Mouse (Mus musculus) liver, postnatal 0 days (tissue): ENCODE measurements at regions not wholly inside any gene's neighbourhood (a gene's known extent, or its start where the extent isn't known, plus 50 kb on each side); places are given as distances from the start of the nearest gene placed in this dataset.

Experiments used
- ATAC-seq: fragments of 200-750 bp; cut with Nextera tagmentation; 2 replicates; pipeline ENCODE4 v1.8.0; 2017; ENCODE audit warnings: mild to moderate bottlenecking, moderate library complexity
- DNase-seq: peaks from one replicate; pipeline ENCODE4 v3.0.0-alpha.2; 2016
- H3K27ac ChIP-seq: fragments of 300-500 bp; sonication (generic); 2 replicates; pipeline ENCODE4 v1.5.1; 2014; ENCODE audit warnings: antibody characterized with exemption, moderate library complexity, mild to moderate bottlenecking, low read depth
- H3K27me3 ChIP-seq: fragments of 300-500 bp; sonication (generic); 2 replicates; pipeline ENCODE4 v1.6.1; 2014; ENCODE audit warnings: low read length, control low read depth, mixed read lengths; ENCODE audit not compliant: insufficient read depth
- H3K36me3 ChIP-seq: fragments of 300-500 bp; sonication (generic); replicated peaks from 2 replicates; pipeline ENCODE4 v1.6.1; 2014; ENCODE audit warnings: mild to moderate bottlenecking, control low read depth, low read length, moderate library complexity, mixed read lengths; ENCODE audit not compliant: insufficient read depth
- H3K4me1 ChIP-seq: fragments of 300-500 bp; sonication (generic); 2 replicates; pipeline ENCODE4 v1.6.1; 2014; ENCODE audit warnings: antibody characterized with exemption, mild to moderate bottlenecking, control low read depth; ENCODE audit not compliant: insufficient read depth
- H3K4me2 ChIP-seq: fragments of 300-500 bp; sonication (generic); 2 replicates; pipeline ENCODE4 v1.6.1; 2014; ENCODE audit warnings: low read depth, mild to moderate bottlenecking, low read length, moderate library complexity, mixed read lengths
- H3K4me3 ChIP-seq: fragments of 300-500 bp; sonication (generic); 2 replicates; pipeline ENCODE4 v1.5.1; 2014; ENCODE audit warnings: low read depth, low read length
- H3K9ac ChIP-seq: fragments of 300-500 bp; sonication (generic); replicated peaks from 2 replicates; pipeline ENCODE4 v1.6.1; 2014; ENCODE audit warnings: mild to moderate bottlenecking, moderate library complexity
- H3K9me3 ChIP-seq: fragments of 300-500 bp; sonication (generic); 2 replicates; pipeline ENCODE4 v1.6.1; 2016; ENCODE audit warnings: mild to moderate bottlenecking, control low read depth, low read length, mixed read lengths
- CTCF ChIP-seq: sonication (generic); IDR thresholded peaks from 2 replicates; pipeline ENCODE4 v1.5.1; 2016; ENCODE audit warnings: antibody characterized with exemption, low read depth
- EP300 ChIP-seq: IDR thresholded peaks from 2 replicates; pipeline ENCODE4 v1.6.1; 2016; ENCODE audit warnings: antibody characterized with exemption, low read depth, mild to moderate bottlenecking
- WGBS: fragments of 180-500 bp; shearing (Covaris S2); extraction: QIAGEN DNeasy Blood & Tissue Kit; methylation state at CpG from one replicate; pipeline ENCODE4 v1.1.7; 2014; ENCODE audit not compliant: insufficient replicate concordance; 5-methylcytosine and 5-hydroxymethylcytosine counted together

- Histone ChIP-seq H3K27me3 (no peaks in the 10 kb centered on the region), H3K4me2 (no peak overlapping the region), H3K9me3 (no peaks in the 10 kb centered on the region), H3K4me1 (no peaks in the 10 kb centered on the region), H3K27ac (no peak overlapping the region), H3K36me3 (no peaks in the 10 kb centered on the region), H3K9ac (no peak overlapping the region), H3K4me3 (no peak overlapping the region)
- WGBS: 65% methylated on average over 7 of the region's 7 CpGs
- no peak for TF ChIP-seq EP300
- DNase-seq (no peak), ATAC-seq (no peak)
These were observed 54.7 kb upstream of the Usp25 start for GRCm38 (mm10) chr16:76958597-76959392.

GRCm38 (mm10) chr16:76957491-76957890 lies 56.0 kb upstream of the Usp25 start:
- H3K9me3 ChIP-seq: no peaks in the 10 kb centered on the region
- H3K27me3 ChIP-seq: no peaks in the 10 kb centered on the region
- no peaks in the 10 kb centered on the region for H3K36me3 ChIP-seq
- no peak overlapping the region for H3K4me2 ChIP-seq
- no peaks in the 10 kb centered on the region for H3K4me1 ChIP-seq
- TF ChIP-seq EP300 (no peak), CTCF (no peak)
- no peak overlapping the region for H3K9ac ChIP-seq
- ATAC-seq (no peak), DNase-seq (no peak)
- no peak overlapping the region for H3K27ac ChIP-seq
- no peak overlapping the region for H3K4me3 ChIP-seq
- 77% methylated on average over 3 of the region's 3 CpGs for WGBS

- TF ChIP-seq EP300: no peak
- no peak for TF ChIP-seq CTCF
- 83% methylated on average over 7 of the region's 7 CpGs for WGBS
These were observed 56.4 kb upstream of the Usp25 start for GRCm38 (mm10) chr16:76957090-76957489.

GRCm38 (mm10) chr16:76950836-76951486 lies 62.5 kb upstream of the Usp25 start:
- H3K4me1 ChIP-seq: no peaks in the 10 kb centered on the region
- no peak overlapping the region for H3K9ac ChIP-seq
- H3K4me3 ChIP-seq: no peak overlapping the region
- no peak for ATAC-seq
- no peaks in the 10 kb centered on the region for H3K27me3 ChIP-seq
- H3K27ac ChIP-seq: no peak overlapping the region
- no peaks in the 10 kb centered on the region for H3K9me3 ChIP-seq
- TF ChIP-seq EP300: no peak
- TF ChIP-seq CTCF: no peak
- no peak overlapping the region for H3K4me2 ChIP-seq
- no peaks in the 10 kb centered on the region for H3K36me3 ChIP-seq
- no peak for DNase-seq
- 81% methylated on average over 10 of the region's 10 CpGs for WGBS

More at GRCm38 (mm10) chr16:76957090-76957489, 56.4 kb upstream of the Usp25 start:
- DNase-seq (no peak), ATAC-seq (no peak)
- H3K27me3 ChIP-seq: no peaks in the 10 kb centered on the region
- no peak overlapping the region for H3K4me2 ChIP-seq
- no peak overlapping the region for H3K27ac ChIP-seq
- H3K36me3 ChIP-seq: no peaks in the 10 kb centered on the region
- H3K9ac ChIP-seq: no peak overlapping the region
- no peaks in the 10 kb centered on the region for H3K4me1 ChIP-seq
- H3K4me3 ChIP-seq: no peak overlapping the region
- no peaks in the 10 kb centered on the region for H3K9me3 ChIP-seq

GRCm38 (mm10) chr16:76947011-76947410 lies 66.5 kb upstream of the Usp25 start:
- Histone ChIP-seq H3K36me3 (no peaks in the 10 kb centered on the region), H3K9me3 (no peaks in the 10 kb centered on the region), H3K4me3 (no peak overlapping the region), H3K27ac (no peak overlapping the region), H3K4me2 (no peak overlapping the region), H3K9ac (no peak overlapping the region), H3K27me3 (no peaks in the 10 kb centered on the region), H3K4me1 (no peaks in the 10 kb centered on the region)
- ATAC-seq (no peak), DNase-seq (no peak)
- 66% methylated on average over 5 of the region's 5 CpGs for WGBS
- TF ChIP-seq EP300 (no peak), CTCF (no peak)

- H3K36me3 ChIP-seq: no peaks in the 10 kb centered on the region
- no peak overlapping the region for H3K4me2 ChIP-seq
- H3K9me3 ChIP-seq: no peaks in the 10 kb centered on the region
- H3K27me3 ChIP-seq: no peaks in the 10 kb centered on the region
- WGBS: 75% methylated on average over 2 of the region's 2 CpGs
- TF ChIP-seq EP300 (no peak), CTCF (no peak)
- no peak overlapping the region for H3K4me3 ChIP-seq
- H3K4me1 ChIP-seq: no peaks in the 10 kb centered on the region
- no peak overlapping the region for H3K9ac ChIP-seq
- ATAC-seq (no peak), DNase-seq (no peak)
- no peak overlapping the region for H3K27ac ChIP-seq
These were observed 75.4 kb upstream of the Usp25 start for GRCm38 (mm10) chr16:76938128-76938527.
